Mouse (Mus musculus) neural tube, embryonic 15.5 days (tissue): ENCODE results near the gene Rps6ka2. TPM values are rescaled to one million over a fixed set of nuclear protein-coding genes. Genes with fewer than 3 reads are reported as not detected.
"Not testable (repeated sequence)": the region's sequence is repeated elsewhere in the genome, so short reads cannot be mapped to it uniquely, and the experiment has no call there.

Experiments
- ATAC-seq: fragments of 200-750 bp; cut with Nextera tagmentation; 2 replicates; pipeline ENCODE4 v1.8.0; 2017; ENCODE audit warnings: mild to moderate bottlenecking, moderate TSS enrichment, moderate library complexity; ENCODE audit not compliant: low FRiP score
- H3K27ac ChIP-seq: fragments of 300-500 bp; sonication (generic); replicated peaks from 2 replicates; pipeline ENCODE4 v1.5.1; 2015; ENCODE audit warnings: mild to moderate bottlenecking, inconsistent platforms
- H3K27me3 ChIP-seq: fragments of 300-500 bp; sonication (generic); replicated peaks from 2 replicates; pipeline ENCODE4 v1.6.1; 2015; ENCODE audit warnings: inconsistent platforms
- H3K36me3 ChIP-seq: fragments of 300-500 bp; sonication (generic); 2 replicates; pipeline ENCODE4 v1.6.1; 2015; ENCODE audit warnings: inconsistent platforms
- H3K4me1 ChIP-seq: fragments of 300-500 bp; sonication (generic); 2 replicates; pipeline ENCODE4 v1.6.1; 2015; ENCODE audit warnings: inconsistent platforms
- H3K4me2 ChIP-seq: fragments of 300-500 bp; sonication (generic); 2 replicates; pipeline ENCODE4 v1.6.1; 2015; ENCODE audit warnings: inconsistent platforms, mild to moderate bottlenecking, moderate library complexity
- H3K4me3 ChIP-seq: fragments of 300-500 bp; sonication (generic); replicated peaks from 2 replicates; pipeline ENCODE4 v1.5.1; 2015; ENCODE audit warnings: mild to moderate bottlenecking, inconsistent platforms
- H3K9ac ChIP-seq: fragments of 300-500 bp; sonication (generic); replicated peaks from 2 replicates; pipeline ENCODE4 v1.6.1; 2015; ENCODE audit warnings: mild to moderate bottlenecking, inconsistent platforms
- H3K9me3 ChIP-seq: fragments of 300-500 bp; sonication (generic); replicated peaks from 2 replicates; pipeline ENCODE4 v1.6.1; 2016; ENCODE audit warnings: inconsistent platforms
- WGBS: fragments of 180-500 bp; shearing (Covaris S2); methylation state at CpG from one replicate; pipeline ENCODE4 v1.1.7; 2015; ENCODE audit warnings: mixed read lengths; 5-methylcytosine and 5-hydroxymethylcytosine counted together
- polyA plus RNA-seq: library from polyadenylated mRNA; unstranded; fragments of >200 nt; fragmentation: Nextera tagmentation; extraction: Ambion mirVana; gene quantifications from 2 replicates; pipeline ENCODE4 v1.2.1, GENCODE M21; 2015

Rps6ka2 gene
- polyA plus RNA-seq, 1 experiment from 2014 or later, result 17.9 TPM

DNA sequence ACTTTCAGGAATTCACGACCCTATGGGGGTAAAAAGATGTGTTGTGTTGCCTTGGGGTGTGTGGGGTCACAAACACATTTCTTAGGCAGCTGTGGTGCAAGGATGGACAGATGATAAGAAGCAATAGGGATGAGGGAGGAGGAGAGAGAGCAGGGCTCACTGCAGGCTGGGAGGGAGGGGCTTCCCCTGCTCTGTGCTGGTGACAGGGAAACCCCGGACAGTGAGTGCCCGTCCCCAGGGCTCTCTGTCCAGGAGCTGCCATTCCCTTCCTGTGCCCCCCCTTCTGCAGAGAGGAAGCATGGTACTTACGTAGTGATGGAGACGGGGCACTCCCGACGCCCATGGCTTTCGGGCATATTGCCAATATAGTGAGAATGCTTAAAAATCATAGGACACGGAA lies 167.5 kb downstream of the Rps6ka2 start:
- not testable (repeated sequence) for H3K4me2 ChIP-seq, H3K27ac ChIP-seq, H3K9me3 ChIP-seq, H3K4me3 ChIP-seq, H3K9ac ChIP-seq, H3K36me3 ChIP-seq, ATAC-seq, H3K27me3 ChIP-seq, H3K4me1 ChIP-seq
- 65% methylated on average over 8 of the region's 9 CpGs for WGBS

DNA sequence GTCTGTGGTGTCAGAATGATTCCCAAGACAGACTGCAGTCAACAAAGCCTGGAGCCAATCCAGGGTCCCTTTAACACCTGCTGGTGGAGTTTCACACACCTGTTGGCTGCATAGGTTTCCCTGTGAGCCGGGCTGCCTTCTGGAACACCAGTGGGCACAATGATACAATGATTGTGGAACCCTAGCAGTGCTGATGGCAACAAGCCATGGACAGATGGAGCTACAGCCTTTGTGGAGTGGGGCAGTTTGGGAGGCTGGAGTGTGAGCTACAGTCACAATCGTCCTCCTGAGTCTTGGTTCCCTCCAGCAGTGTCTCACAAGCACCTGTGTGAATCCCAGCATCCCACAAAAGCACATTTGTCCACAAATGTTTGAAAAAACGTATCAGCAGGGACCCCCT lies 178.8 kb downstream of the Rps6ka2 start:
- not testable (repeated sequence) for H3K4me2 ChIP-seq, H3K9me3 ChIP-seq, H3K36me3 ChIP-seq, H3K27ac ChIP-seq, H3K4me3 ChIP-seq, H3K27me3 ChIP-seq, H3K9ac ChIP-seq, ATAC-seq, H3K4me1 ChIP-seq
- 77% methylated on average over 2 of the region's 3 CpGs for WGBS

DNA sequence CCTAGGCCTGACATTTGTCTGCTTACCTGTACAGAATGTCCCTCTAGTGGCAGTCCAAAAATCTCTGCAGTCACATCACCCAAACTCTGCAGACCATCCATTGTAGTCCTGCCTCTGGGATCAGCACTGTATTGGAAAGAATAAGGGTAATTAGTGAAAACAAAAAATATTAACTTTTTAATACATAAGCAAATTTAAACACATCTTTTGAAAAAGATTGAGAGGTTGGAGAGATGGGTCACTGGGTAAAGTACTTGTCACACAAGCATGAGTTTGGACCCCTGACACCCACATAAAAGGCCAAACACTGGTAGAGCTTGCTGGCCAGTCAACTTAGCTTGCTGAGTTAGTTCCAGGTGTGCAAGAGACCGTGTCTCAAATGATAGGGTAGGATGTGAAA lies 182.7 kb downstream of the Rps6ka2 start, which contains the start of gene Ttll2:
Gene Ttll2 (minus strand): TSS at position 101 of the 400 bp plus-strand sequence.
- H3K27me3 ChIP-seq, H3K9me3 ChIP-seq, H3K4me2 ChIP-seq, H3K36me3 ChIP-seq, ATAC-seq, H3K9ac ChIP-seq, H3K4me1 ChIP-seq, H3K4me3 ChIP-seq, H3K27ac ChIP-seq: not testable (repeated sequence)
- 81% methylated on average over 1 of the region's 1 CpGs for WGBS

Other genes with a start within 250 kb of the Rps6ka2 start
- gene Rsph3b, start 221.4 kb upstream of the Rps6ka2 start, polyA plus RNA-seq, result 56.4 and 57.7 TPM in 2 replicates
- gene Tagap1, start 209.0 kb upstream of the Rps6ka2 start, polyA plus RNA-seq, result 54.5 and 55.6 TPM in 2 replicates
- gene Rnaset2b, start 199.5 kb upstream of the Rps6ka2 start, polyA plus RNA-seq, result 87.4 and 127 TPM in 2 replicates
- gene Gm49721, start 191.2 kb upstream of the Rps6ka2 start, polyA plus RNA-seq, result 0.23 and 0.28 TPM in 2 replicates
- gene Gm1604a, start 144.5 kb upstream of the Rps6ka2 start, polyA plus RNA-seq, result 0.41 and 0.43 TPM in 2 replicates
- gene Tcp10a, start 154.5 kb downstream of the Rps6ka2 start, polyA plus RNA-seq, result not detected in 2 replicates
- gene Ttll2, start 182.6 kb downstream of the Rps6ka2 start, polyA plus RNA-seq, result not detected in 2 replicates
- gene Gm49630, start 201.9 kb downstream of the Rps6ka2 start, polyA plus RNA-seq, result not detected in 2 replicates
- 0.10 TPM in 1 of 2 replicates, not detected in the other for gene Unc93a2, start 215.3 kb downstream of the Rps6ka2 start, polyA plus RNA-seq